Mouse (Mus musculus) thymus, postnatal 10 days (tissue): ENCODE measurements around the gene Slc25a39.
"Not testable (repeated sequence)": the region's sequence is repeated elsewhere in the genome, so short reads cannot be mapped to it uniquely, and the experiment has no call there.

Experiments
- DNase-seq, 2 experiments: peaks; one replicate each; pipeline ENCODE4 v3.0.0; 2021; ENCODE audit warnings: low spot score in 2 of 2

The Slc25a39 gene

GRCm38 (mm10) chr11:102411704-102412103 lies 4.0 kb upstream of the Slc25a39 start:
- DNase-seq = peak; percentile 63 to 84

- DNase-seq = no peak
These were observed 3.3 kb upstream of the Slc25a39 start for GRCm38 (mm10) chr11:102411061-102411460.

- DNase-seq = not testable (repeated sequence)
These were observed 2.6 kb upstream of the Slc25a39 start for GRCm38 (mm10) chr11:102410345-102410744.

- no peak for DNase-seq
These were observed 2.1 kb upstream of the Slc25a39 start for GRCm38 (mm10) chr11:102409795-102410330.

GRCm38 (mm10) chr11:102408888-102409794 lies 1.4 kb upstream of the Slc25a39 start:
- DNase-seq = no peak

- DNase-seq = peak; percentile 87 to 91
These were observed 664 bp upstream of the Slc25a39 start for GRCm38 (mm10) chr11:102408344-102408876.

- DNase-seq = peak; percentile 83 to 94
These were observed 579 bp downstream of the Slc25a39 start for GRCm38 (mm10) chr11:102406900-102407833.

GRCm38 (mm10) chr11:102406401-102406800 lies 1.3 kb downstream of the Slc25a39 start:
- no peak for DNase-seq

GRCm38 (mm10) chr11:102405544-102406285 lies 2.0 kb downstream of the Slc25a39 start:
- DNase-seq = no peak

- no peak for DNase-seq
These were observed 3.4 kb downstream of the Slc25a39 start for GRCm38 (mm10) chr11:102404161-102405010.

- DNase-seq = no peak
These were observed 4.1 kb downstream of the Slc25a39 start for GRCm38 (mm10) chr11:102403657-102404056.

- no peak for DNase-seq
These were observed 5.7 kb downstream of the Slc25a39 start for GRCm38 (mm10) chr11:102401898-102402500.

GRCm38 (mm10) chr11:102400513-102401084 lies 7.1 kb downstream of the Slc25a39 start:
- DNase-seq = no peak

- no peak for DNase-seq
These were observed 8.1 kb downstream of the Slc25a39 start for GRCm38 (mm10) chr11:102399610-102400072.

- no peak for DNase-seq
These were observed 8.6 kb downstream of the Slc25a39 start for GRCm38 (mm10) chr11:102399107-102399506.

- no peak for DNase-seq
These were observed 9.5 kb downstream of the Slc25a39 start for GRCm38 (mm10) chr11:102398007-102398825.

- no peak for DNase-seq
These were observed 11.0 kb downstream of the Slc25a39 start for GRCm38 (mm10) chr11:102396671-102397141.

- DNase-seq = no peak
These were observed 11.5 kb downstream of the Slc25a39 start for GRCm38 (mm10) chr11:102396263-102396662.
